Mouse (Mus musculus): ENCODE results near the gene Sun2.

DNA sequence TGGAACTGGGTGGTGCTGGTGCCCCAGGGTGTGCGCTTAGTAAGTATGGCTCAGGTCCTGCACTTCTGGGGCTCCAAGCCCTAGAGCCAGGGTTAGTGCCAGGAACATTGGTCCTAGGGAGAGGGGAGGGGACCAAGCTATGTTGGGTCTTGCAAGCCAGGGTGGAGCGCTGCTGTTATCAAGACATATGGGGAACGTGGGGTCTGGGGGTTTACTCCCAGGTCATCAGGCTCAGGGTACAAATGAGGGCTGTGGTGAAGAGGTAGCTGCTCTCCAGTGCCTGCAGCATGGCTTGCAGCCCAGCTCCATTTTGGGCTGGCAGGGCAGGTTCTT, 11.1 kb upstream of the Sun2 start:
- TF ChIP-seq CTCF (IDR thresholded peaks at IDR 0.05; ENCODE audit: extremely low read depth, insufficient read length, insufficient replicate concordance, low read depth, low read length): no peak
- no peak for TF ChIP-seq POLR2A (IDR thresholded peaks at IDR 0.05; ENCODE audit: low read depth, low read length)

Measured in small intestine, adult 2 months (tissue).